Mouse (Mus musculus): ENCODE data around the gene Nup93. TPM values are rescaled to one million over a fixed set of nuclear protein-coding genes. Genes with fewer than 3 reads are reported as not detected.

Gene Nup93
- total RNA-seq, 1 experiment from 2014 or later, result 21.9 TPM

GRCm38 (mm10) chr8:94320036-94320435 is 105.7 kb downstream of the Nup93 start:
- no peak for DNase-seq

GRCm38 (mm10) chr8:94322083-94322482 is 107.7 kb downstream of the Nup93 start:
- DNase-seq, result no peak

GRCm38 (mm10) chr8:94323041-94323440 is 108.7 kb downstream of the Nup93 start:
- no peak for DNase-seq

GRCm38 (mm10) chr8:94324071-94324470 is 109.7 kb downstream of the Nup93 start:
- DNase-seq, result no peak

GRCm38 (mm10) chr8:94326016-94326415 is 111.7 kb downstream of the Nup93 start:
- no peak for DNase-seq

GRCm38 (mm10) chr8:94328932-94329728 is 114.8 kb downstream of the Nup93 start, which contains the start of gene Slc12a3:
Gene Slc12a3 (plus strand): TSS chr8:94329201.
- no peak for DNase-seq

- DNase-seq, result no peak
Observed at GRCm38 (mm10) chr8:94330733-94331132, 116.4 kb downstream of the Nup93 start.

- no peak for DNase-seq
Observed at GRCm38 (mm10) chr8:94333345-94333744, 119.0 kb downstream of the Nup93 start.

GRCm38 (mm10) chr8:94337559-94337958 is 123.2 kb downstream of the Nup93 start:
- no peak for DNase-seq

GRCm38 (mm10) chr8:94340796-94341195 is 126.4 kb downstream of the Nup93 start:
- no peak for DNase-seq

- DNase-seq, result no peak
Observed at GRCm38 (mm10) chr8:94342691-94343090, 128.3 kb downstream of the Nup93 start.

GRCm38 (mm10) chr8:94343290-94343689 is 128.9 kb downstream of the Nup93 start:
- DNase-seq, result peak; percentile 80

GRCm38 (mm10) chr8:94343778-94344320 is 129.5 kb downstream of the Nup93 start:
- no peak for DNase-seq

- DNase-seq, result no peak
Observed at GRCm38 (mm10) chr8:94345657-94346056, 131.3 kb downstream of the Nup93 start.

- DNase-seq, result no peak
Observed at GRCm38 (mm10) chr8:94346264-94346663, 131.9 kb downstream of the Nup93 start.

GRCm38 (mm10) chr8:94348425-94348824 is 134.1 kb downstream of the Nup93 start:
- DNase-seq, result no peak

GRCm38 (mm10) chr8:94354069-94354531 is 139.7 kb downstream of the Nup93 start:
- no peak for DNase-seq

GRCm38 (mm10) chr8:94354571-94354970 is 140.2 kb downstream of the Nup93 start:
- no peak for DNase-seq

- no peak for DNase-seq
Observed at GRCm38 (mm10) chr8:94357220-94357619, 142.9 kb downstream of the Nup93 start.

GRCm38 (mm10) chr8:94358541-94358940 is 144.2 kb downstream of the Nup93 start:
- peak; percentile 85 for DNase-seq

GRCm38 (mm10) chr8:94361774-94362431 is 147.5 kb downstream of the Nup93 start:
- no peak for DNase-seq

- peak; percentile 28 for DNase-seq
Observed at GRCm38 (mm10) chr8:94362607-94363239, 148.4 kb downstream of the Nup93 start.

GRCm38 (mm10) chr8:94363288-94363688 is 148.9 kb downstream of the Nup93 start:
- DNase-seq, result peak; percentile 61

Measured in adrenal gland, postnatal 25 days (tissue).